Mouse (Mus musculus): ENCODE data around the gene Nav2. TPM values are rescaled to one million over a fixed set of nuclear protein-coding genes. Genes with fewer than 3 reads are reported as not detected.

Gene Nav2
- polyA plus RNA-seq, 1 experiment from 2014 or later = 2.8 TPM

- peaks cover 16% of the 10 kb centered on the region; the same call in 1 of the 2 replicates for H3K27me3 ChIP-seq (replicated peaks)
- WGBS (ENCODE audit: insufficient replicate concordance) = 72% methylated on average over 6 of the region's 6 CpGs
- H3K9me3 ChIP-seq (replicated peaks) = no peaks in the 10 kb centered on the region
- no peaks in the 10 kb centered on the region for H3K36me3 ChIP-seq
- H3K4me2 ChIP-seq = no peak overlapping the region
- no peaks in the 10 kb centered on the region for H3K4me1 ChIP-seq
- H3K4me3 ChIP-seq = no peak overlapping the region
- ATAC-seq = no peak
- no peak overlapping the region for H3K9ac ChIP-seq
- H3K27ac ChIP-seq = no peak overlapping the region
These were observed 137.2 kb downstream of the Nav2 start for GRCm38 (mm10) chr7:49045499-49046346.

- Histone ChIP-seq H3K9ac (no peak overlapping the region), H3K4me1 (no peaks in the 10 kb centered on the region), H3K4me3 (no peak overlapping the region), H3K9me3 (replicated peaks) (no peaks in the 10 kb centered on the region), H3K27me3 (replicated peaks) (peaks cover 16% of the 10 kb centered on the region; the same call in 1 of the 2 replicates), H3K4me2 (no peak overlapping the region), H3K36me3 (no peaks in the 10 kb centered on the region), H3K27ac (no peak overlapping the region)
- ATAC-seq = no peak
- 50% methylated on average over 6 of the region's 6 CpGs for WGBS (ENCODE audit: insufficient replicate concordance)
These were observed 138.0 kb downstream of the Nav2 start for GRCm38 (mm10) chr7:49046347-49046989.

GRCm38 (mm10) chr7:49047336-49047735 lies 138.8 kb downstream of the Nav2 start:
- Histone ChIP-seq H3K27me3 (replicated peaks) (peaks cover 16% of the 10 kb centered on the region; the same call in 1 of the 2 replicates), H3K4me3 (no peak overlapping the region), H3K4me1 (no peaks in the 10 kb centered on the region), H3K4me2 (no peak overlapping the region), H3K27ac (no peak overlapping the region), H3K9ac (no peak overlapping the region), H3K36me3 (no peaks in the 10 kb centered on the region), H3K9me3 (replicated peaks) (no peaks in the 10 kb centered on the region)
- no peak for ATAC-seq
- WGBS (ENCODE audit: insufficient replicate concordance) = 31% methylated on average over 8 of the region's 8 CpGs

- no peak for ATAC-seq
- Histone ChIP-seq H3K27ac (no peak overlapping the region), H3K4me2 (no peak overlapping the region), H3K9me3 (replicated peaks) (no peaks in the 10 kb centered on the region), H3K36me3 (no peaks in the 10 kb centered on the region), H3K4me1 (no peaks in the 10 kb centered on the region), H3K9ac (no peak overlapping the region), H3K27me3 (replicated peaks) (peaks cover 22% of the 10 kb centered on the region), H3K4me3 (no peak overlapping the region)
- WGBS (ENCODE audit: insufficient replicate concordance) = 64% methylated on average over 9 of the region's 9 CpGs
These were observed 144.5 kb downstream of the Nav2 start for GRCm38 (mm10) chr7:49052871-49053618.

- ATAC-seq = no peak
- Histone ChIP-seq H3K9me3 (replicated peaks) (no peaks in the 10 kb centered on the region), H3K4me1 (no peaks in the 10 kb centered on the region), H3K4me3 (no peak overlapping the region), H3K27me3 (replicated peaks) (peaks cover 9% of the 10 kb centered on the region), H3K9ac (no peak overlapping the region), H3K36me3 (no peaks in the 10 kb centered on the region), H3K27ac (no peak overlapping the region), H3K4me2 (no peak overlapping the region)
- WGBS (ENCODE audit: insufficient replicate concordance) = 63% methylated on average over 10 of the region's 10 CpGs
These were observed 146.8 kb downstream of the Nav2 start for GRCm38 (mm10) chr7:49055273-49055672.

GRCm38 (mm10) chr7:49058304-49059012 lies 149.9 kb downstream of the Nav2 start:
- Histone ChIP-seq H3K27ac (no peak overlapping the region), H3K9me3 (replicated peaks) (no peaks in the 10 kb centered on the region), H3K36me3 (no peaks in the 10 kb centered on the region), H3K4me2 (no peak overlapping the region), H3K9ac (no peak overlapping the region), H3K4me1 (no peaks in the 10 kb centered on the region), H3K4me3 (no peak overlapping the region), H3K27me3 (replicated peaks) (peaks cover 9% of the 10 kb centered on the region)
- 66% methylated on average over 8 of the region's 8 CpGs for WGBS (ENCODE audit: insufficient replicate concordance)
- no peak for ATAC-seq

GRCm38 (mm10) chr7:49064792-49065521 lies 156.4 kb downstream of the Nav2 start:
- no peaks in the 10 kb centered on the region for H3K27me3 ChIP-seq (replicated peaks)
- no peaks in the 10 kb centered on the region for H3K9me3 ChIP-seq (replicated peaks)
- H3K9ac ChIP-seq = no peak overlapping the region
- no peaks in the 10 kb centered on the region for H3K4me1 ChIP-seq
- H3K4me2 ChIP-seq = no peak overlapping the region
- H3K4me3 ChIP-seq = no peak overlapping the region
- H3K27ac ChIP-seq = no peak overlapping the region
- WGBS (ENCODE audit: insufficient replicate concordance) = 73% methylated on average over 4 of the region's 4 CpGs
- ATAC-seq = no peak
- H3K36me3 ChIP-seq = no peaks in the 10 kb centered on the region

GRCm38 (mm10) chr7:49065621-49066475 lies 157.3 kb downstream of the Nav2 start:
- WGBS (ENCODE audit: insufficient replicate concordance) = 51% methylated on average over 9 of the region's 9 CpGs
- no peak overlapping the region for H3K27ac ChIP-seq
- ATAC-seq = no peak

GRCm38 (mm10) chr7:49066828-49067227 lies 158.3 kb downstream of the Nav2 start:
- H3K4me1 ChIP-seq = no peaks in the 10 kb centered on the region
- H3K27me3 ChIP-seq (replicated peaks) = 0 out of 2 replicates have a peak, but pooled peaks cover 3% of the 10 kb centered on the region
- ATAC-seq = no peak
- 77% methylated on average over 1 of the region's 1 CpGs for WGBS (ENCODE audit: insufficient replicate concordance)
- no peaks in the 10 kb centered on the region for H3K36me3 ChIP-seq
- no peaks in the 10 kb centered on the region for H3K9me3 ChIP-seq (replicated peaks)
- H3K27ac ChIP-seq = no peak overlapping the region
- H3K4me3 ChIP-seq = no peak overlapping the region
- no peak overlapping the region for H3K4me2 ChIP-seq
- no peak overlapping the region for H3K9ac ChIP-seq

More at GRCm38 (mm10) chr7:49065621-49066475, 157.3 kb downstream of the Nav2 start:
- H3K4me1 ChIP-seq = no peaks in the 10 kb centered on the region
- H3K36me3 ChIP-seq = no peaks in the 10 kb centered on the region
- H3K27me3 ChIP-seq (replicated peaks) = no peaks in the 10 kb centered on the region
- no peak overlapping the region for H3K4me2 ChIP-seq
- no peak overlapping the region for H3K4me3 ChIP-seq
- H3K9ac ChIP-seq = no peak overlapping the region
- H3K9me3 ChIP-seq (replicated peaks) = no peaks in the 10 kb centered on the region

GRCm38 (mm10) chr7:49069396-49069961 lies 161.0 kb downstream of the Nav2 start:
- ATAC-seq = no peak
- Histone ChIP-seq H3K9ac (no peak overlapping the region), H3K4me1 (no peaks in the 10 kb centered on the region), H3K4me3 (no peak overlapping the region), H3K27ac (no peak overlapping the region), H3K4me2 (no peak overlapping the region), H3K36me3 (no peaks in the 10 kb centered on the region), H3K9me3 (replicated peaks) (no peaks in the 10 kb centered on the region), H3K27me3 (replicated peaks) (0 out of 2 replicates have a peak, but pooled peaks cover 3% of the 10 kb centered on the region)
- WGBS (ENCODE audit: insufficient replicate concordance) = 70% methylated on average over 12 of the region's 12 CpGs

Data from liver, embryonic 12.5 days (tissue).